Mouse (Mus musculus) right cerebral cortex, postnatal 25 days (tissue): ENCODE measurements around the gene 1700092M07Rik.

Source experiments
- DNase-seq: peaks from one replicate; pipeline ENCODE4 v3.0.0; 2022

1700092M07Rik gene

DNA sequence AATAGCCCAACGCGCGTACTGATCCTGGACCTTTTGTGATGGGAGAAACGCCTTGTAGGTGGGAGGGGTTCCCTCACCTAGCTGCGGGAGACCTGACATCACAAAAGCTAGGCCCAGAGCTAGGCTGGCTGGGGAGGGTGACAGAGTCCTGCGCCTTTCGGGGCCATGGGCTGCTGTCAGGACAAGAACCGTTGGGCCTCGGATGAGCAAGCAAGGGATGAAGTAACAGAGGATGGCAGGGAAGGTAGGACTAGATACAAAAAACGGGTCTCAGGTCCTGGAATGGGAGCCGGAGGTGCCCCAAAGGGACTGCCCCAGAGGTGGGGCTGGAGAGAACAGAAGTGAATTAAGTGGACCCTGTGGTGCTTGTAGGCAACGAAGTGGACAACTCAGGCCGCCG is at the start of gene 1700092M07Rik:
Gene 1700092M07Rik, plus strand, starts transcription at position 116 of the 400 bp plus-strand sequence.
- DNase-seq: no peak

DNA sequence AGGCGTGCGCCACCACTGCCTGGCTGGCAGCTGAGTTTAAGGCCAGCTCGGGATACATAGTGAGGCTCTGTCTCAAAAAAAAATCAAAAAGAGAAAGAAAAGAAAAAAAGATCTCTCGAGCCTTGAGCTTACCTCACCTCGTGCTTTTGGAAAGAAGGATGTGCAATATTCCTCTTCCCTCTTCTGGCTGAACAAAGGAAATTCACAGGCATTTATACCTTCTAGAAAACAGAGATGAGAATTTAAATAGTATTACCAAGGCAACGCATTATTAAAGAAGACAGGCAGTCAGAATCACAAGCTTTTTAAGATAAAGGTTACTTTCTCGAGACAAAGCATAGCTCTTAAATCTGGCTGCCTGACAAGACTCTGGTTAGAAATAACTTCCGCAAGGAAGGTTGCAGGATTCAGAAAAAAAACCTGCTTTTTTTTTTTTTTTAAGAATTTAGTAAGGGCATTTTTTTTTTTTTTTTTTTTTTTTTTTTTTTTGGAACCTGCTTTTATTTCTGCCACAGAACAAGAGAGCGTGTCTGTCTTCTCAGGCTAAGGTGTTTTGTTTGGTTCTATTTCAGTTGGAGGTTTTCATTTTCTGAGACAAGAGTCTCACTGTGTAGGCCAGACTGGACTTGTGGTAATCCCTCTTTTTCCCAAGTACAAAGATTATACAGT is 48.5 kb upstream of the 1700092M07Rik start:
- DNase-seq: no peak

DNA sequence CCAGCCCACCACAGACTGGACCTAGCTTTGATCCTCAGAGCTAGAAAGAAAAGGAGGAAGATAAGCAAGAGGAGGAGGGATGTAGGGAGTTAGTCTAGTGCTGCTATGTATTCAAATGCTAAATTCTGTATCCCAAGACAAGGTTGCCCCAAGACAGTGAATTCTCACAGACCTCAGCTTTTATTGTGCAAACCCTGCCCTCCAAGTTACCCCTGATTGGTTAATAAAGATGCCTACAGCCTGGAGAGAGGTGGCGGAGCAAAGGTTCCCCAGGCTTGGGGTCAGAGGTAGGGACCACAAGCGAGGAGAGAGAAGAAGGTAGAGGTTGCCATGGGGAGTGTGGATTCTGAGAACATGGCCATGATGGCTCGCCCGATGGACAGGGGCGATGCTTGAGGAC is 47.8 kb upstream of the 1700092M07Rik start:
- no peak for DNase-seq

DNA sequence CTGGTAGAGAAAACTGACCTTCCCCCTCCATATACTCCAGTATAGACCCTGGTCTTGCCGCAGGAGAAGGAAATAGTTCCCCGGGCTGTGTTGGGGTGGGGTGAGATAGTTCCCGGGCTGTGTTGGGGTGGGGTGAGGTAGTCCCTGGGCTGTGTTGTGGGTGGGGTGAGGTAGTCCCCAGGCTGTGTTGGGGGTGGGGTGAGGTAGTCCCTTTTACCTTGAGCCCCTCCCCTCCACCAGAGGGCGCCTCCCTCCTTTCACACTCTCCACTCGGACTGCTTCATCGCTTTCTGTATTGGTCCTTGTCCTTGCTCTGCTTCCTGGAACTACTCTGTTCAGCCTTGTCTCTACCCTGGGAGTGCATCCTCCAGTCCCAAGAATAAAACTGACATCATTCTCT is 45.2 kb upstream of the 1700092M07Rik start:
- no peak for DNase-seq

DNA sequence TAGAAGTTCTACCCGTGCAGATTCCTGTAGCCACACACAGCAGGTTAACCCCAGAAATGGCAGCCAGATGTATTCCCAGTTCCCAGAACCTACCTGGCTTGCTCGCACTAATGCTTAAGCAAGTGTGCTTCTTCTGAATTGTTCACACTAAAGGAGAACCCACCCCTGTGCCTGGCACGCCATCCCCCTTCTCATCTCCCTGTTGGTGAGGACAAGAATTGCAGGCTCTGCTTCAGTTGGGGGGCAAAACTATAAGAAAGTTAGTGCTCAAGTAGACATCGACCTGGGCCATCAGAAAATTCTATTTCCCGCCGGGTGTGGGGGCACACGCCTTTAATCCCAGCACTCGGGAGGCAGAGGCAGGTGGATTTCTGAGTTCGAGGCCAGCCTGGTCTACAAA is 40.9 kb upstream of the 1700092M07Rik start:
- DNase-seq: no peak

DNA sequence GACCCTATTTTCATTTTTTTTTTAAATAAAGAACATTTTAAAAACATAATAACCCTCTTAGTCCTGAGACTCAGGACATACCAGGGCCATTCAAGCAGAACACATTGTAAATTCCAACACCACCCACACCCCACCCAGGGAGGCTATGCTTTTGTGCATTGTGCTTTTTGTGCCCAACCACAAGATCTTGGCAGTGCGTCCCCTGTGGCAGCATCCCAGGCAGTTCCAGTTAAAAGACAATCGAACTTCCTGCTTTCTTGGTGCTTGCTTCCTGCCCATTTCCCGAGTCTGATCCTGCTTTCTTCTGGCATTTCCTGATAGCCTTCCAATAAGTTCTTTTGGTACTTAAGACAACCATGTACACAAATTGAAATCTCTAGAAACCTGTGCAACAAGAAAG is 38.1 kb upstream of the 1700092M07Rik start:
- DNase-seq: no peak

DNA sequence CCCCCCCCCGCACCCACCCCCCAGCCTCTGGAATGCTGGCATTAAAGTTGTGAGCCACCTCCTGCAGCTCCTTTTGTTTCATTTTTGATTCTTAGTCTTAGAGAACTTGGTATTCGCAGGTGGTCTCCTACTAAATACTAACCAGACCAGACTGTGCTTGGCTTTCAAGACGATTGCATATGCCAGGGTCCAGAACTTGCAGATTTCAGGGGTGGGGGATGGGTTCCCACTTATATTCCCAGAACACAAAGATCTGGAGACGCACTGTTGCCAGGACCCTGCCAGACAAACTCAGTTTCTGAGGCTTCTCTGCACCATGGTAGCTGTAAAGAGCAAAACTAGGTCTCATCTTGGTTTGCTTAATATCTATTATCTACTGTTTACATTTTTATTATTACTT is 36.9 kb upstream of the 1700092M07Rik start:
- DNase-seq: no peak

DNA sequence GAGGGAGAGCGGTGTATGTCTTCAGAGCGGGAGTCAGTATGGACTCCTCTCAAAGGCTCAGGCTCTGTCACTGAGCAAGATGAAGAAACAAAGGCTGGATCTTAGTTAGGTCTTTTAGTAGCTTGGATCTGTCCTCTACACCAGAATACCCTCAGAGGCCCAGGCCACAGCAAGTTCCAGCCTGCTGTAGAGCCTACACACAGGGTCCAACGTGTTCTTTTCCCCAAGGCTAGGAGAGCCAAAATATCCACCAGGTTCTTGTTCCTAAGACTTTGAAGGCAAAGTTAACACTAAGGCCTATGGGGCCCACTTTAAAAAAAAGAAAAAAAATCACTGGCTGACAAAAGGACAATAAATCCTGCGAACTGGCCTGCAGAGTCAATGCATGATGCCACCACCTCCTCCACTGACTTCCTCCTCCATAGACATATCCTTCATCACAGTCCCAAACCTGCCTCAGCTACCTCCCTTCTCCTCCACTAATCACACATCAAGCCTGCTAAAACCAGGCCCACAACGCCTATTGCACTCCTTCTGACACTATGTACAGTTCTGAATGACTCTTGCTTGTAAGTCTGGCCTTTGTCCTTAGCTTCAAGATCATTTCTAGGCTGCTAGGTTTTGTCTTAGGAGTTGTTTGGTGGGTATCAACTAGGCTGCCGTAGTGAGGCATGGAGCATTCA is 35.4 kb upstream of the 1700092M07Rik start:
- DNase-seq: no peak

DNA sequence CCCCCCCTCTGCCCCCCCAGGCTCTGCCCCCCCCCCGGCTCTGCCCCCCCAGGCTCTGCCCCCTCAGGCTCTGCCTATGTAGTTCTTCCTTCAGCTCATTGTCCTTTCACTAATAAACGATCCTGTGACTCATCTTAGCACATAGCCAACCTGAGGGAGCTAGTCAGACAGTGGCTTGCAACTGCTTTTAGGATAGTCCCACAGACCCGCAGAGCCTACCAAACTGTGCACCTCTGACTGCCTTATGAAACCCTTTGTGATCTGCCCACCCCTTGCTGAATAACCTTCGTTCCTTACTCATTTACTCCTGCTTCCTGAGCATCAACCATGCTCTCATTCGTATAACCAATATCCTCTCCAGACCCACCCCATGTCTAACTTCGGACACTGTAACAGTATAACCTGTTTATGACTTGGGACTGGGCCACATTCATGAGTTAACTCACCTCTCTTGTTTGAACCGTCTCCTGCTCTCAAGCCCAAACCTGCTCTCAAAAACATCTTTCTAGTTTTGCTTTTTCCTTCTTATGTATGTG is 34.3 kb upstream of the 1700092M07Rik start:
- no peak for DNase-seq

DNA sequence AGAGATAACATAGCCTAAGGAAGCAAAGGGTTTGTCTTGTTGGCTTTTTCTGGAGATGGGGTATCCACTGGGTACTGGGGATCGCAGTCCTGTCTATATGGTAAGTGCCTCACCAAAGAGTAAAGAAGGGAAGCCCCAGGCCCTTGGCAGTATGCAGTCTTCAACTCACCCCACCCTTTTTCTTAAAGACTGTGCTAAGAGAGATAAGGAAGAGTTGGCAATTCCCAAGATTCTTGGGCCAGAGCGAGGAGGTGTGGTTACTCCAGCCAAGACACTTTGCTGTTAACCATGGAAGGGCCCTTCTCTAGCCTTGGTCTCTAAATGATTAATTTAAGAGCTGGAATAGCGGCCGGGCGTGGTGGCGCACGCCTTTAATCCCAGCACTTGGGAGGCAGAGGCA is 33.6 kb upstream of the 1700092M07Rik start:
- DNase-seq: no peak

DNA sequence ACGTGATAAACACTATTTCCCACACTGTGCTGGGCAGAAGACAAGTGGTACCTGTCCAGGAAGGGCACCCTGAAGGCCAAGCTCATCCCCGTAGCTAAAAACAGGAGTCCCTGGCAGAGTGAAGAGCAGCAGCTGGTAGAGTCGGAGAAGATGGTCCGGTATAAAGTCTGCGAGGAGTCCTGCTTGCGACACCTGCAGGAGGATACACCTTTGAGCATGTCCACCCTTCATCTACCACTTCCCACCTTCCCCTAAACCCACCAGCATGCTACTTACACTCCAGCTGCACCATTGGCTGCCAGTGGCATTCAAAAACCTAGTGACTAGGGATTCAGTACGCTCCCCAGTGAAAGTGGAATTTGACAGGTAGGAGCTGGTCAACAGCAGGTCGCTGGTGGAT is 31.6 kb upstream of the 1700092M07Rik start:
- DNase-seq: no peak

DNA sequence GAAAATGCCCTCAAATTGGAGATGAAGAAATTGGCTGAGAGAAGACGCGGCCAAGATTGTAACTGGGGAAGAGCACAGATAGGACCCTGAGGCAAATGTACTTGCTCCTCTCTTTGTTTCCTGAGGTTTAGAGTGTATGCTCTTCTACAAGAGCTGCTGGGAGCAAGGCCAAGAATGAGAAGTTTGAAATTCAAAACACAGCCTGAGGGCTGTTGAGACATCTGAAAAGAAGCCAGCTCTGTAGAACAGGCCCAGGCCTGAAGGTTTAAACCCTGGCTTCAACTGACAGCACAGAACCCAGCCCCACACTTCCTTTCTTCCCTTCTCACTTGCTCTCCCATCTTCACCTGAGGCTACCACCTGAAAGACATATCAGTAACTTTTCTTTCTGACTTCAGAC is 30.5 kb upstream of the 1700092M07Rik start:
- DNase-seq: no peak

DNA sequence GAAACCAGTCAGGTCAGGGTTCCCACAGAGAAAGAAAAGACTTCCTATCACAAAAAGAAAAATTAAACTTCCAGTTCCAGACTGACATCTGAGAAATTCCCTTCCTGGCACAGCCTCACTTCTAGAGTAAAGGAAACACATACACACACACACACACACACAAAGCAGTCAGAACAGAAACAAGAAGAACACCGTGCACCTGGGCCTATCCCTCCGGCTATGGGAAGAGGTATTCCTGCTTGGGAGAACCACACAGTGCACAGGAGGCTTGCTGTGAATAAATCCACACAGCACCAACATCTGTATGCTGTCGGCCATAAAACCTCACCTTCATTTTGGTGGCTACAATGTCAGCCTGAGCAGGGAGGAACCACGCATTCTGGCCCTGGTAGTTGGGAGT is 29.0 kb upstream of the 1700092M07Rik start:
- no peak for DNase-seq

DNA sequence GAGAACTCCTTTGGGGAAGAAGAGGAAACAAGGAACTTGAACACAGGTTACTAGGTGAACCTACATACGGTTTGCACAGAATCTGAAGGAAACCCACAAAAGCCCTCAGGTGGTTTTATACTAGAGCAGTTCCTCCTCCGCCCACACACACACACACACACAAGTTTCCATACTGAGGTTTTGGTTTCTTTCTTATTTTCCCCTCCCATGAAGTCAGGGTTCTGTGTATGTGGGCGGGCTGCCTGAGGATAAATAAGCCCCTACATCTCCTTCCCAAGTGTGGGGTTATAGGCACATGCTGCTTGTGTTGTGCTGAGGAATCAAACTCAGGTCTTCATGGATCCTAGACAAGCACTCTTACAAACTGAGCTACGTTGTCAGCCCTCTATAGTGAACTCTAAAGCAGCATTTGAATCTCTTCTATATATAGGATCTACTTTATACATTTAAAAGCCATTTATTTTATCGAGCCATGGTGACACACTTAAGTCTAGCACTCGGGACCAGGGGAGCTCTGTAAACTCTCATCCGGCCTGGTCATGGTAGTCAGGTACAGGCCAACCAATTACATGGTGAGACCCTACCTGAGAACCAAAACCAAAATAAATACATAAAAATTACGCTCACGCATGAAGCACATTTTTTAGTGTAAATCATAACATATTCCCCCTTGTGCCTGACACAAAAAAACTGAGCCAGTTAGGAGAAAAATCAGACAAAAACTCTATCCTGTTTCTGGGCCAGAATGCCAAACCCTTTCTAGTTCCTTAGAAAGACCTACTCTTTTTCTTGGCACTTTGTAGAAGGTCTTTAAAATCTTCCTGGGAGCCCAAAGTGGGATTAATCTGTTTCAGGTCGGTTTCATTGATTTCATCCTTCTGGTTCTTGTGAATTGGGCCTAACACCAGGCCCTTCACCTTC is 28.3 kb upstream of the 1700092M07Rik start:
- DNase-seq: no peak

DNA sequence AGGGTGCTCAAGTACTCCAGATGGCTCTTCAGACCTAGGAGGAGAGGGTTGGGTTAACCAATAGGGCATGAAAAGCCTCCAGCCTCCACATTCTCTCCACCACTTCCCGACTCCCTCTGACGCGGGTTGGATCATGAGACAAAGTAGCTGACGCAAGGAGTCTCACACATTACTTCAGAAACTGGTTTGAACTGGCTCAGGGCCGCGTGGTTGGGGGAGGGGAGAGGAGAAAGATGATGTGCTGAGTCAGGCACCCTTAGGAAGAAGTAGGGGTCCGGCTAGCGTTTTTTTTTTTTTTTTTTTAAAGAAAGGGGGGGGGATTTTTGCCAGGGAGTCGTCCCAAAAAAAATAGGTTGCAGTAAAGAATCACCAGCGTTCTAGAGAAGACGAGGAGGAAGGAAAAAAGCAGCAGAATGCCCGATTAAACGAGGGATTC is 27.6 kb upstream of the 1700092M07Rik start:
- peak; percentile 42 for DNase-seq

DNA sequence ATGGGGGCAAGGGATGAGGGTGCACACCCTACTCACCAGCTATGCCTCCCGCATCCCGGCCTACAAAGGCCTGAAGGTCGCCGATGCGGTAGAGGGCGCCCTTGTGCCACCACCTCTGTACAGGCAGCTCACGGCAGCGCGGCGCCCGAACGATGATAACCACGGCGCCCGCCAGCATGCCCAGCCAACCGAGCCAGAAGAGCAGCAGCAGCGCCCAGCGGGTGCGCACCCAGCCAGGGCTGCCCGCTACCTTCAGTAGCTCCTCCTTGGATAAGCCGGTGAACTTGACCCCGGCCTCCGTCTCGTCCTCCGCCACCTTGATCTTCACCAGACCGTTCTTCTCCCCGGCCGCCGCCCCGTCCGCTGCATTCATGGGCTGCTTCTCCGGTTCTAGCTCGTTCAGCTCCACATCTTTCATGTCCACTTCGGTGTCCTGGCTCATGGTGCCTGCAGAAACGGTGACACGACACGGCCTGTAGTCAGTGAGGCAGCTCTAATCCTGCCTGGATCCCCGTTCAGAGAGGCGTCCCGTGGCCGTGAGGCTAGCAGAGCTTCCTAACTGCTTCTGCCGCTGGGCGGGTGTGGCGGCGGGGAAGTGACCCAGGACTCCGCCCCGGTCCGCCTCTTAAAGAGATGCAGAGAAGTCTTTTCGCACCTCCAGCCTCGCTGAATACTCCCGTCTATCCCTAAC is 27.1 kb upstream of the 1700092M07Rik start:
- peak; percentile 90 for DNase-seq

DNA sequence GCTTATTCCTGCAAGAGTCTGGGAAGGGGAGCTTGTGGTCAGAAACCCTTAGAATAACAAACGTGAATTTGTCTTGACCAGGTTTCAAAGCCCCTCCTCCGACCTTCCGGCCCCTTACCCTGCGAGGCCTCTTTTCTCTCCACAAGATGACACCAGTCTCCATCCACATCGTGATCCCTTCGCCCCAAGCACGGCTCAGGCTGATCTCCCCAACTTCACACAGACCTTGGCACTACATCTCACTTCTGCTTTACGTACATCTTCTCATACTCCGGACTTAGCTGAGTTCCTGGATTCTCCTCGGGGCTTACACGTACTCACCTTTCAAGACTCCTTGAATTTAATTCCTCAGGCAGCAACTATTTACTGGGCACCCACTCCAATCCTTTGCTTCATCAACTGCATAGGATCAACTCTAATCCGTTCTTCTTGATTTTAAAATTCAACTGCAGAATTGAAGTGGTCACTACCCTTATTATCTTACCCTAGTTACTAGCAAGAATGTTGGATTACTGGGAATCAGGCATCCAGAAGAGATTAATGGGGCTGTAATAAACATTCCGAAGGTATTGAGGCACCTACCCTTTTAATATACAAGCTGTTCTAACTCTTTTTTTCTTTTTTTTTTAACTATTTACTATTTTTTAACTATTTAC is 26.4 kb upstream of the 1700092M07Rik start:
- DNase-seq: no peak

DNA sequence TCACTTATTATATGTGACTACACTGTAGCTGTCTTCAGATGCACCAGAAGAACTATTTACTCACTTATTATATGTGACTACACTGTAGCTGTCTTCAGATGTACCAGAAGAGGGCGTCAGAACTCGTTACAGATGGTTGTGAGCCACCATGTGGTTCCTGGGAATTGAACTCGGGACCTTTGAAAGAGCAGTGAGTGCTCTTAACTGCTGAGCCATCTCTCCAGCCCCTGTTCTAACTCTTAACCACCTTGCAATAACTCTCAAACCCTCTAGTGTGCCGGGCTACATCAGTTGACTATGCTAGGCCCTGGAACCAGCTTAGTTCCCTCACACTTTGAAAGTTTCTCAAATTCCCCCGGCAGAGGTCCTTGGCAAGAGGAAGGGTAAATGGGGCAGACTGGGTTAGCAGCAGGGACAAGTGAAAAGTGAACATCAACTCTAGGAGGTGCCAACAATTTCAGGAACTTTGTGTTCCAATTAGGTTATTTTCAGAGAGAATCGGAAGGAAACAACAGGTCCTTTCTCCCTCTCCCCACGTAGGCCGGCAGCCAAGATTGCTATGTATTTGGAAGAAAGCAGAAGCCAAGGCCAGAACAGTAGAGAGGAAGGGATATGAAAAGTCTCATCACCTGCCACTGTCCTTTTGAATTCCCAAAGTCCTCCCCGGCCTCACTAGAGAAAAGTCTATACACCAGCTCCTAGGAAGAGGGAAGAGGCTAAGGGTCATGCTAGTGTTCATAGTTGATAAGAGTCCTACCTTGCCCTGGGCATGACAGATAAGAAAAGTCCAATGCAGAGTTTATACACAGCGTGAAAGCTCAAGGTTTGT is 25.7 kb upstream of the 1700092M07Rik start:
- DNase-seq: no peak

DNA sequence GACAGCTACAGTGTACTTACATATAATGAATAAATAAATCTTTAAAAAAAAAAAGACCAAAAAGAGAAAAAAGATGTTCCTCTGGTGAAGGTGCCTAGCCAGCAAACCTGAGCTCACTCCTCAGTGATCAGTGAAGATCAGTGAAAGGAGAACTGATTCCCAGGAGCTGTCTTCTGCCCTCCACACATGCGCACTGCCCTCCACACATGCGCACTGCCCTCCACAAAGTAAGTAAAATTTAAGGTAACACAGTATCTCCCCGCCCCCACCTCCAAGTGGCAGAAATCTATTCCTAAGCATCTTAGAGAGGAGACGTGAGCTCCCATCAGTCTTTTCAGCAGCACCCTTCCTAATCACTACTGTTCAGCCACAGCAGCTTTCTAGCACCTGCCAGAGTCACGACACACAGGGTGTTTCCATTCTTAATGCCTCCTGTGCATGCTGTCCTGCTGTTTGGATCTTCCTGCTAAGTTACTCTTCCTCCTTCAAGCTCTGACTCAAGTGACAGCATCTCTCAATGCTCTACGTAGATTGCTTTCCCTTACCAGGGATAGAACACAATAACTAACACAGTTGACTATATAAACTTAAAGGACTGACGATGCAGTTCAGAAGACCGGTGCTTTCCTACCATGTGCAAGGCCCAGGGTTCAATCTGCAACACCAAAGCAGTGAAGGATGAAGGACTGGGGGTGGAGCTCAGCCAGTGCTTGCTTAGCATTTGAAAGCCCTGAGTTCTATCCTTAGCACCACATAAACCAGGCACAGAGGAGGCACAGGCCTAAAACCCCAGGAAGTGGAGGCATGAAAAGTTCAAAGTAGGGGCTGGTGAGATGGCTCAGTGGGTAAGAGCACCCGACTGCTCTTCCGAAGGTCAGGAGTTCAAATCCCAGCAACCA is 24.4 kb upstream of the 1700092M07Rik start:
- no peak for DNase-seq
